In the genomic region with DNA sequence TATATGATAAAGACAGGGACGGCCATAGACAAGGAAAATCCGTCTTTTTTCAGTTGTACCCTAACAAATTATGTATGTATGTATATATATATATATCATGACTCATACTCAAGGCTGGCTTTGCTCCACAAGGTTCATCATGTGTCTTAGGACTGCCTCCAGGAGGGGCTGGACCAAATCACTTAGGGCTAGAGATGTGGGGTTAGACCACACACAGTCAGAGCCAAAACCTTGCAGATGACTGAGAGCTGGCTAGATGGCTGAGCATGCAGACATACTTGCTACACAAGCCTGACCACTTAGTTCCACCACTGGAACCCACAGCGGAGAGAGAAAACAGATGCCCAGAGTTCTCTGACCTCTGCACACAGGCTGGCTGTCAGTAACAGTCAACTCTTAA, we compare ENCODE assay signal across 20 mouse cellular contexts. TPM values are rescaled to one million over a fixed set of nuclear protein-coding genes. Genes with fewer than 3 reads are reported as not detected.
A peak's percentile ranks its signal among the peaks of the same experiment; 100 is the strongest.
DNase-seq lines count a peak whose midpoint lies in the region; ATAC-seq and TF ChIP-seq lines count a peak whose summit lies in the region.
"Had no signal": no experiment of that assay in that cellular context is flagged by ENCODE, and none has a peak within 500 bp of the region (broad histone marks: within the 10 kb centered on the region; RNA-seq: fewer than 3 reads in every experiment).

No protein-coding gene starts in this region.

- no peaks in the 10 kb centered on the region; the same call in none of the 2 replicates for H3K4me1 ChIP-seq in intestine, embryonic 14.5 days (replicated peaks; ENCODE audit: control insufficient read depth, insufficient read depth, low read length)
- H3K4me1 ChIP-seq in intestine, postnatal 0 days (replicated peaks; ENCODE audit: control insufficient read depth, insufficient read depth, low read length), result no peaks in the 10 kb centered on the region; the same call in 1 of the 2 replicates
- peaks cover 33% of the 10 kb centered on the region for H3K4me1 ChIP-seq in embryonic facial prominence, embryonic 14.5 days (ENCODE audit: control insufficient read depth, insufficient read depth, low read length)
- peaks cover 9% of the 10 kb centered on the region for H3K4me1 ChIP-seq in stomach, embryonic 15.5 days

- H3K36me3 ChIP-seq in intestine, embryonic 14.5 days (ENCODE audit: control insufficient read depth, insufficient read depth, low read length), result no peaks in the 10 kb centered on the region
- H3K36me3 ChIP-seq in intestine, postnatal 0 days (ENCODE audit: control insufficient read depth, insufficient read depth), result no peaks in the 10 kb centered on the region
- no peaks in the 10 kb centered on the region for H3K36me3 ChIP-seq in embryonic facial prominence, embryonic 14.5 days (ENCODE audit: control insufficient read depth, insufficient read depth, low read length)
- H3K36me3 ChIP-seq in stomach, embryonic 15.5 days, result no peaks in the 10 kb centered on the region
- H3K36me3 ChIP-seq: hindbrain, embryonic 10.5 days; liver, embryonic 12.5 days had no signal

- H3K4me3 ChIP-seq in intestine, embryonic 14.5 days (ENCODE audit: low read depth, low read length), result no peak overlapping the region
- H3K4me3 ChIP-seq in intestine, postnatal 0 days (ENCODE audit: low read depth, low read length), result no peak overlapping the region
- no peak overlapping the region for H3K4me3 ChIP-seq in embryonic facial prominence, embryonic 14.5 days (ENCODE audit: low read depth, low read length)
- H3K4me3 ChIP-seq in stomach, embryonic 15.5 days (replicated peaks), result no peak overlapping the region
- H3K4me3 ChIP-seq: erythroblast, embryonic 14.5 days; forebrain, embryonic 13.5 days; hindbrain, embryonic 10.5 days; liver, embryonic 12.5 days had no signal

- 35% methylated on average over 3 of the region's 3 CpGs for WGBS in intestine, embryonic 14.5 days
- WGBS in intestine, postnatal 0 days, result 63% methylated on average over 3 of the region's 3 CpGs
- WGBS in embryonic facial prominence, embryonic 14.5 days, result 59% methylated on average over 3 of the region's 3 CpGs
- 39% methylated on average over 3 of the region's 3 CpGs for WGBS in stomach, embryonic 15.5 days

- peak; percentile 33; the same call in 1 of the 2 replicates for ATAC-seq in intestine, embryonic 14.5 days (replicated peaks; ENCODE audit: low FRiP score, low TSS enrichment, low read depth)
- no peak for ATAC-seq in intestine, postnatal 0 days
- no peak for ATAC-seq in embryonic facial prominence, embryonic 14.5 days (ENCODE audit: low read depth)
- ATAC-seq in stomach, embryonic 15.5 days (ENCODE audit: insufficient read depth, low FRiP score, low read depth), result peak; percentile 19; the same call in 1 of the 2 replicates
- ATAC-seq: forebrain, embryonic 13.5 days; liver, embryonic 12.5 days had no signal

- TF ChIP-seq CTCF in intestine, postnatal 0 days (IDR thresholded peaks at IDR 0.05; ENCODE audit: low read depth), result no peak

- no peaks in the 10 kb centered on the region for H3K9me3 ChIP-seq in intestine, embryonic 14.5 days (ENCODE audit: control insufficient read depth, low read length)
- no peaks in the 10 kb centered on the region for H3K9me3 ChIP-seq in intestine, postnatal 0 days (ENCODE audit: control insufficient read depth)
- no peaks in the 10 kb centered on the region for H3K9me3 ChIP-seq in embryonic facial prominence, embryonic 14.5 days (ENCODE audit: control insufficient read depth, low read length)
- no peaks in the 10 kb centered on the region for H3K9me3 ChIP-seq in stomach, embryonic 15.5 days
- H3K9me3 ChIP-seq: forebrain, embryonic 13.5 days; hindbrain, embryonic 10.5 days; liver, embryonic 12.5 days had no signal

- peak overlapping the region; percentile 43; the same call in 1 of the 2 replicates for H3K27ac ChIP-seq in intestine, embryonic 14.5 days (ENCODE audit: low read depth)
- H3K27ac ChIP-seq in intestine, postnatal 0 days (ENCODE audit: low read depth, low read length), result no peak overlapping the region
- H3K27ac ChIP-seq in embryonic facial prominence, embryonic 14.5 days (replicated peaks; ENCODE audit: low read depth, low read length), result peak overlapping the region; percentile 13; the same call in 1 of the 2 replicates
- no peak overlapping the region for H3K27ac ChIP-seq in stomach, embryonic 15.5 days
- H3K27ac ChIP-seq: forebrain, embryonic 13.5 days; hindbrain, embryonic 10.5 days; liver, embryonic 12.5 days had no signal

- H3K27me3 ChIP-seq in intestine, embryonic 14.5 days (replicated peaks; ENCODE audit: control insufficient read depth, insufficient read depth, low read length), result no peaks in the 10 kb centered on the region
- no peaks in the 10 kb centered on the region for H3K27me3 ChIP-seq in intestine, postnatal 0 days (replicated peaks; ENCODE audit: control insufficient read depth, insufficient read depth, low read length)
- no peaks in the 10 kb centered on the region for H3K27me3 ChIP-seq in embryonic facial prominence, embryonic 14.5 days (replicated peaks; ENCODE audit: control insufficient read depth, insufficient read depth, low read length)
- H3K27me3 ChIP-seq in stomach, embryonic 15.5 days (replicated peaks), result no peaks in the 10 kb centered on the region
- H3K27me3 ChIP-seq: forebrain, embryonic 13.5 days had no signal

- H3K9ac ChIP-seq in intestine, embryonic 14.5 days (ENCODE audit: low read length), result no peak overlapping the region
- no peak overlapping the region for H3K9ac ChIP-seq in intestine, postnatal 0 days (ENCODE audit: low read depth, low read length)
- H3K9ac ChIP-seq in embryonic facial prominence, embryonic 14.5 days (ENCODE audit: low read depth, low read length), result no peak overlapping the region
- H3K9ac ChIP-seq in stomach, embryonic 15.5 days, result no peak overlapping the region
- H3K9ac ChIP-seq: forebrain, embryonic 13.5 days; liver, embryonic 12.5 days had no signal

- no peak for DNase-seq in intestine, embryonic 14.5 days (ENCODE audit: low spot score)
- peak; percentile 92 for DNase-seq in 3T3-L1 (ENCODE audit: low read depth, low spot score)
- DNase-seq in embryonic facial prominence, embryonic 14.5 days (ENCODE audit: low spot score), result peak; percentile 84
- DNase-seq in layer of hippocampus, postnatal 10 days (ENCODE audit: low spot score in 2 of 2), result no peak
- no peak for DNase-seq in urinary bladder, postnatal 36 days (ENCODE audit: low spot score in 2 of 2)
- DNase-seq: adrenal gland, adult 2 months; B cell, adult 2 months; cerebellum, adult 2 months; cerebellum, postnatal 36 days; gastrocnemius, postnatal 14 days; heart, adult 18-20 months; kidney, postnatal 10 days; lung, postnatal 10 days; thymus, postnatal 14 days had no signal

- no peak overlapping the region for H3K4me2 ChIP-seq in intestine, embryonic 14.5 days (ENCODE audit: low read length)
- no peak overlapping the region for H3K4me2 ChIP-seq in intestine, postnatal 0 days (replicated peaks; ENCODE audit: low read depth)
- H3K4me2 ChIP-seq in embryonic facial prominence, embryonic 14.5 days (ENCODE audit: low read depth, low read length), result no peak overlapping the region
- H3K4me2 ChIP-seq in stomach, embryonic 15.5 days, result no peak overlapping the region
- H3K4me2 ChIP-seq: forebrain, embryonic 13.5 days; liver, embryonic 12.5 days had no signal

RNA-seq across cellular contexts. Expression of a gene that starts 27.0 kb away (rescaled TPM):
- polyA plus RNA-seq in intestine, embryonic 14.5 days (2014; fragmentation: Nextera tagmentation; extraction: Ambion mirVana), result 39.6 and 43.8 TPM in 2 replicates
- polyA plus RNA-seq in intestine, postnatal 0 days (2015; fragmentation: Nextera tagmentation; extraction: Ambion mirVana), result 15.9 and 19.4 TPM in 2 replicates
- polyA plus RNA-seq in embryonic facial prominence, embryonic 14.5 days (2014; fragmentation: Nextera tagmentation; extraction: Ambion mirVana), result 62.9 and 75.4 TPM in 2 replicates
- polyA plus RNA-seq in stomach, embryonic 15.5 days (2015; fragmentation: Nextera tagmentation; extraction: Ambion mirVana), result 47.9 and 50.3 TPM in 2 replicates
- total RNA-seq in layer of hippocampus, postnatal 10 days (2021), result 10 to 100 TPM; 44.4 to 48.5 TPM
- polyA plus RNA-seq: erythroblast, embryonic 14.5 days had no signal

Comparison
In these comparisons a context has a peak if more than half of its experiments do, and no peak if none do; other contexts are left out.
1. ATAC-seq: peak in intestine, embryonic 14.5 days (single experiment) and stomach, embryonic 15.5 days (single experiment); none in intestine, postnatal 0 days (single experiment) and embryonic facial prominence, embryonic 14.5 days (single experiment).
2. H3K27ac ChIP-seq: peak in intestine, embryonic 14.5 days (single experiment) and embryonic facial prominence, embryonic 14.5 days (single experiment); none in intestine, postnatal 0 days (single experiment) and stomach, embryonic 15.5 days (single experiment).
3. DNase-seq: peak in 3T3-L1 (single experiment) and embryonic facial prominence, embryonic 14.5 days (single experiment); none in intestine, embryonic 14.5 days (single experiment), layer of hippocampus, postnatal 10 days (0 of 2) and urinary bladder, postnatal 36 days (0 of 2).